Mouse (Mus musculus) kidney, adult 2 months (tissue): Measurements from ENCODE around the gene Tut1.

Source experiments
- CTCF ChIP-seq: fragments of 200-500 bp; conservative IDR thresholded peaks from 2 replicates; pipeline ENCODE4 v1.5.1; 2011; ENCODE audit warnings: low read depth, mild to moderate bottlenecking, control low read depth, low read length, moderate library complexity, mixed read lengths; ENCODE audit not compliant: insufficient read depth, insufficient read length
- POLR2A ChIP-seq: fragments of 200-500 bp; IDR thresholded peaks from one replicate; pipeline ENCODE4 v1.6.1; 2011; ENCODE audit warnings: low read depth, low read length, control low read depth

- TF ChIP-seq CTCF (no peak), POLR2A (no peak)
Measured at GRCm38 (mm10) chr19:8944062-8944461, 9.6 kb upstream of the Tut1 start.
